Mouse (Mus musculus) E14TG2a.4 (cell line): ENCODE measurements around the gene Olfr186.

Experiments
- CTCF ChIP-seq: conservative IDR thresholded peaks from 2 replicates; pipeline ENCODE4 v1.5.1; 2014; ENCODE audit warnings: low read length
- NANOG ChIP-seq: IDR thresholded peaks from 2 replicates; pipeline ENCODE4 v1.6.1; 2014; ENCODE audit warnings: borderline replicate concordance, low read length, mixed read lengths
- POU5F1 ChIP-seq: IDR thresholded peaks from 2 replicates; pipeline ENCODE4 v1.6.1; 2014; ENCODE audit warnings: low read length, borderline replicate concordance

DNA sequence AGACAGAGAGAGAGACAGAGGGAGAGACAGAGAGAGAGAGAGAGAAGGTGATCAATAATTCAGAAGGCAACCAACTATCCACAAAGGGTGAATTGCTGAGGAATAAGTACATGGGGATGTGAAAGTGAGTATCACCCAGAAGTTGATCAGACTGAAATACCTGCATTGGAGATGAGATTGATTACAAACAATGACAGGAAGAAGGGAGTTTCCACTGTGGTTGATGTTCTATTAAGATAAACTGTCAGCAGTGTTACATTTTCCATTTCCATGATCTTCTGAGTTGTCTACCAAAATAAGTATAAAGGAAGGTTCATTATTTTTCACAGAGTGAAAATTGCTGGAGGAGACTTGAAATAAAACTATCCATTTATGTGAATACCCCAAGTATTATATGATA, 22.9 kb downstream of the Olfr186 start:
- TF ChIP-seq CTCF (no peak), NANOG (no peak), POU5F1 (no peak)
